12 mouse cellular contexts compared by ENCODE assay signal in genomic region chr12:112195019-112195418, GRCm38 (mm10). TPM values are rescaled to one million over a fixed set of nuclear protein-coding genes. Genes with fewer than 3 reads are reported as not detected.
DNase-seq lines count a peak whose midpoint lies in the region; ATAC-seq and TF ChIP-seq lines count a peak whose summit lies in the region.
"Had no signal": no experiment of that assay in that cellular context is flagged by ENCODE, and none has a peak within 500 bp of the region (broad histone marks: within the 10 kb centered on the region; RNA-seq: fewer than 3 reads in every experiment).

No protein-coding gene starts in this region.

- intact Hi-C loops in heart, postnatal 10 days (cut with DNase I): loop anchor here (5.0 kb wide), 1 partner anchor 137 kb away; no protein-coding TSS in a partner anchor

- TF ChIP-seq CTCF in heart, postnatal 0 days (IDR thresholded peaks at IDR 0.05; ENCODE audit: low read depth): no peak

- H3K4me1 ChIP-seq in heart, postnatal 0 days (ENCODE audit: control insufficient read depth, insufficient read depth): no peaks in the 10 kb centered on the region
- peaks cover 14% of the 10 kb centered on the region for H3K4me1 ChIP-seq in embryonic facial prominence, embryonic 13.5 days
- peaks cover 9% of the 10 kb centered on the region for H3K4me1 ChIP-seq in hindbrain, embryonic 16.5 days (ENCODE audit: control insufficient read depth, insufficient read depth, low read depth, low read length)
- peaks cover 11% of the 10 kb centered on the region for H3K4me1 ChIP-seq in midbrain, embryonic 16.5 days (ENCODE audit: control insufficient read depth, insufficient read depth, low read length)
- H3K4me1 ChIP-seq: liver, embryonic 13.5 days had no signal

- H3K4me3 ChIP-seq in heart, postnatal 0 days (ENCODE audit: low read depth, low read length): peak overlapping the region; percentile 6; the same call in 1 of the 2 replicates
- H3K4me3 ChIP-seq in embryonic facial prominence, embryonic 13.5 days: peak overlapping the region; percentile 9; the same call in 1 of the 2 replicates
- H3K4me3 ChIP-seq in hindbrain, embryonic 16.5 days (ENCODE audit: low read length): no peak overlapping the region
- no peak overlapping the region for H3K4me3 ChIP-seq in midbrain, embryonic 16.5 days (ENCODE audit: low read depth, low read length)
- H3K4me3 ChIP-seq: liver, embryonic 13.5 days had no signal

- no peak overlapping the region for H3K9ac ChIP-seq in heart, postnatal 0 days (replicated peaks; ENCODE audit: low read depth, low read length)
- peak overlapping the region; percentile 44; the same call in 1 of the 2 replicates for H3K9ac ChIP-seq in embryonic facial prominence, embryonic 13.5 days
- peak overlapping the region; percentile 46 for H3K9ac ChIP-seq in hindbrain, embryonic 16.5 days (ENCODE audit: low read depth, low read length)
- H3K9ac ChIP-seq in midbrain, embryonic 16.5 days (ENCODE audit: low read depth, low read length): peak overlapping the region; percentile 54
- H3K9ac ChIP-seq: liver, embryonic 13.5 days had no signal

- peak overlapping the region; percentile 36 for H3K4me2 ChIP-seq in heart, postnatal 0 days (ENCODE audit: low read depth, low read length)
- H3K4me2 ChIP-seq in embryonic facial prominence, embryonic 13.5 days: 0 out of 2 replicates have a peak overlapping the region, but pooled peaks have one; percentile 16
- H3K4me2 ChIP-seq in hindbrain, embryonic 16.5 days (ENCODE audit: low read length): peak overlapping the region; percentile 44
- H3K4me2 ChIP-seq in midbrain, embryonic 16.5 days (ENCODE audit: low read length): peak overlapping the region; percentile 42
- H3K4me2 ChIP-seq: liver, embryonic 13.5 days had no signal

- TF ChIP-seq EP300 in heart, postnatal 0 days (IDR thresholded peaks at IDR 0.05; ENCODE audit: low read depth): no peak

- ATAC-seq in heart, postnatal 0 days (ENCODE audit: insufficient read depth, low read depth): peak; percentile 27; the same call in 1 of the 2 replicates
- ATAC-seq in embryonic facial prominence, embryonic 13.5 days (ENCODE audit: insufficient number of reproducible peaks, insufficient read depth, low FRiP score, low TSS enrichment, low read depth): no peak
- ATAC-seq in hindbrain, embryonic 16.5 days: peak; percentile 49; the same call in 1 of the 2 replicates
- peak; percentile 13; the same call in 1 of the 2 replicates for ATAC-seq in midbrain, embryonic 16.5 days
- ATAC-seq: CD4-positive, CD25-positive, alpha-beta regulatory T cell, adult 4 months had no signal

- no peak overlapping the region for H3K27ac ChIP-seq in heart, postnatal 0 days (ENCODE audit: low read depth)
- H3K27ac ChIP-seq in embryonic facial prominence, embryonic 13.5 days: no peak overlapping the region
- H3K27ac ChIP-seq in hindbrain, embryonic 16.5 days (ENCODE audit: low read depth, low read length): no peak overlapping the region
- no peak overlapping the region for H3K27ac ChIP-seq in midbrain, embryonic 16.5 days (ENCODE audit: low read length)
- H3K27ac ChIP-seq: kidney, postnatal 0 days; liver, embryonic 13.5 days had no signal

- WGBS in heart, postnatal 0 days: 5% methylated on average over 13 of the region's 13 CpGs
- 10% methylated on average over 13 of the region's 13 CpGs for WGBS in embryonic facial prominence, embryonic 13.5 days
- 7% methylated on average over 13 of the region's 13 CpGs for WGBS in hindbrain, embryonic 16.5 days
- WGBS in midbrain, embryonic 16.5 days: 6% methylated on average over 13 of the region's 13 CpGs

- no peaks in the 10 kb centered on the region for H3K36me3 ChIP-seq in heart, postnatal 0 days (replicated peaks; ENCODE audit: control insufficient read depth, insufficient read depth, low read length)
- H3K36me3 ChIP-seq in embryonic facial prominence, embryonic 13.5 days: no peaks in the 10 kb centered on the region
- H3K36me3 ChIP-seq in hindbrain, embryonic 16.5 days (ENCODE audit: control insufficient read depth, insufficient read depth, low read length): no peaks in the 10 kb centered on the region
- no peaks in the 10 kb centered on the region for H3K36me3 ChIP-seq in midbrain, embryonic 16.5 days (ENCODE audit: control insufficient read depth, insufficient read depth, low read length)
- H3K36me3 ChIP-seq: liver, embryonic 13.5 days had no signal

- no peaks in the 10 kb centered on the region for H3K27me3 ChIP-seq in heart, postnatal 0 days (ENCODE audit: control insufficient read depth, insufficient read depth, low read length)
- peaks cover 13% of the 10 kb centered on the region for H3K27me3 ChIP-seq in embryonic facial prominence, embryonic 13.5 days
- no peaks in the 10 kb centered on the region for H3K27me3 ChIP-seq in hindbrain, embryonic 16.5 days (replicated peaks; ENCODE audit: control insufficient read depth, insufficient read depth, low read length)
- H3K27me3 ChIP-seq in midbrain, embryonic 16.5 days (ENCODE audit: control insufficient read depth, insufficient read depth, low read depth, low read length): no peaks in the 10 kb centered on the region

- DNase-seq in heart, postnatal 0 days (ENCODE audit: low spot score): no peak
- no peak for DNase-seq in heart, postnatal 10 days
- DNase-seq in kidney, postnatal 4 days: no peak
- no peak for DNase-seq in ovary, adult 18-20 months (ENCODE audit: low spot score)
- DNase-seq in adrenal gland, adult 8-10 months: no peak
- DNase-seq: cerebellum, adult 8-10 months; liver, embryonic 13.5 days had no signal

- H3K9me3 ChIP-seq in heart, postnatal 0 days (replicated peaks; ENCODE audit: control insufficient read depth, low read length): no peaks in the 10 kb centered on the region
- H3K9me3 ChIP-seq in embryonic facial prominence, embryonic 13.5 days: no peaks in the 10 kb centered on the region
- no peaks in the 10 kb centered on the region for H3K9me3 ChIP-seq in hindbrain, embryonic 16.5 days (ENCODE audit: control insufficient read depth, low read length)
- no peaks in the 10 kb centered on the region for H3K9me3 ChIP-seq in midbrain, embryonic 16.5 days (replicated peaks; ENCODE audit: control insufficient read depth, low read length, poor library complexity, severe bottlenecking)
- H3K9me3 ChIP-seq: liver, embryonic 13.5 days had no signal

RNA-seq across cellular contexts. Expression of gene Kif26a, which starts 49.0 kb away (rescaled TPM):
- total RNA-seq in heart, postnatal 0 days (2014; rRNA removed; ENCODE audit: low replicate concordance): 26.0 and 53.0 TPM in 2 replicates
- polyA plus RNA-seq in heart, postnatal 0 days (2015; fragmentation: Nextera tagmentation; extraction: Ambion mirVana): 1.9 and 2.8 TPM in 2 replicates
- 10 to 100 TPM; 33.4 to 33.5 TPM for total RNA-seq in heart, postnatal 10 days (2021)
- 6.9 and 7.2 TPM in 2 replicates for polyA plus RNA-seq in embryonic facial prominence, embryonic 13.5 days (2015; fragmentation: Nextera tagmentation; extraction: Ambion mirVana)
- 2.5 and 3.8 TPM in 2 replicates for polyA plus RNA-seq in hindbrain, embryonic 16.5 days (2015; fragmentation: Nextera tagmentation; extraction: Ambion mirVana)
- 4.7 and 6.2 TPM in 2 replicates for polyA plus RNA-seq in midbrain, embryonic 16.5 days (2015; fragmentation: Nextera tagmentation; extraction: Ambion mirVana)
- 10 to 100 TPM; 11.4 to 19.1 (median 14.7) TPM for total RNA-seq in adrenal gland, adult 8-10 months (2022)
- polyA plus RNA-seq: CD4-positive, CD25-positive, alpha-beta regulatory T cell, adult 4 months had no signal

Comparison
In these comparisons a context has a peak if more than half of its experiments do, and no peak if none do; other contexts are left out.
1. H3K4me3 ChIP-seq: peak in heart, postnatal 0 days (single experiment) and embryonic facial prominence, embryonic 13.5 days (single experiment); none in hindbrain, embryonic 16.5 days (single experiment) and midbrain, embryonic 16.5 days (single experiment).
2. Peak in every context shown above with its lines, with median percentiles within 50 percentile points of each other: H3K4me2 ChIP-seq.